Mouse (Mus musculus) left cerebral cortex, adult 8-10 months (tissue): ENCODE measurements around the gene Zcwpw1. TPM values are rescaled to one million over a fixed set of nuclear protein-coding genes. Genes with fewer than 3 reads are reported as not detected.

Experiments used
- DNase-seq, 2 experiments: peaks; one replicate each; pipeline ENCODE4 v3.0.0; 2022; ENCODE audit warnings: low spot score in 2 of 2
- total RNA-seq, 4 experiments: library from RNA; stranded (reverse); gene quantifications; 2 replicates each; pipeline ENCODE4 v1.2.4; 2022

The Zcwpw1 gene
- total RNA-seq, 4 experiments from 2014 or later: 5.9 to 8.7 (median 7.8) TPM

DNA sequence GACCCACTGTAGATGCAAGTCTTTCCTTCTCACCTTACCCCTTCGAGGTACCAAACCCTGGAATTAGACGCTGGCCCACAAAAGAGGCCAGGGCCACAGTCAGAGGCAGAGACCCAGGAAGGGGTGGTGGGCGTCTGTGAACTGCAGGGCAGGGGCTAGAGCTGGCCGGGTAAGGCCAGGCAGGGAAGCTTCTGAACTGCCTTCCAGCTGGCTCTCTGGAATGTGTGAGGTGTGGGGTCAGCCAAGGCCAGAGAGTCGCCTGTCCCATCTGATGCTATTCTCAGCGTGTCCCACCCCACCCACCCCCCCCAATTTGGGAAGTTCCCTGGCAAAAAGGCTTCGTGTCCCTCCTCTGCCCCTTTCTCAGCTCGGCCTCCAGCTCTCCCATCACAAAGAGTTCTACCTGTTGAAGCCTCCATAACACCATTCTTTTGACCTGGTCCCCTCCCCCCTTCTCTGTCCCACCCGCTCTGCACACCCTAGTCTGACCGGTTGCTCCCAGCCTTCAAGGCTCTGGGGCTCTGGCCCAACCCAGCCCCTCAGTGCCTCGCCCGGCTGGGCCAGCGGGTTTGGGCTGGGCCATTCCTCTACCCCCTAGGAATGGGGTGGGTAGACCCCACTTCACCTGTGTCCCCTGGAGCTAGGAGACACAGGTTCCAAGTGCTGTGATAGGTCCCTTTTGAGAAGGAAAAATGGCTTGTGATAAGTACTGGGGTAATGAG lies 34.3 kb upstream of the Zcwpw1 start:
- DNase-seq: no peak

DNA sequence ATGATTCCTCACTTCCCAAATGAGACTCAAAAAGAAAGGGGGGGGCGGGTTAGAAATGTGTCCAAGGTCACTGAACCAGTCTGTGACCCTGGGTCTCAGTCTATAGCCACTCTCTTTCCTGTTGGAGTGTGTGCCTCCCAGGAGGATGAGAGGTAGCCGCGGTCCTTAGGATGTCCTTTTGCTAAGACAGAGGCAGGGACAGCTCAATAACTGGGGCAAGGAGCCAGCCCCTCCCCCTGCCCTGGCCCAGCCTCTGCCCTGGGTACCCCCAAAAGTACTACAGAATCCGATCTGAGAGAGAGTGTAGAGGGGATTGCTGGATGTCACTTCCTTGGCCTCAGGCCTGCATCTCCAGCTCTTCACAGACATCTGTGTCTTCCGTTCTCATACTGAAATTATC lies 32.2 kb upstream of the Zcwpw1 start:
- DNase-seq: no peak

- DNase-seq: no peak
Measured at GRCm38 (mm10) chr5:137756106-137756505, 31.5 kb upstream of the Zcwpw1 start.

DNA sequence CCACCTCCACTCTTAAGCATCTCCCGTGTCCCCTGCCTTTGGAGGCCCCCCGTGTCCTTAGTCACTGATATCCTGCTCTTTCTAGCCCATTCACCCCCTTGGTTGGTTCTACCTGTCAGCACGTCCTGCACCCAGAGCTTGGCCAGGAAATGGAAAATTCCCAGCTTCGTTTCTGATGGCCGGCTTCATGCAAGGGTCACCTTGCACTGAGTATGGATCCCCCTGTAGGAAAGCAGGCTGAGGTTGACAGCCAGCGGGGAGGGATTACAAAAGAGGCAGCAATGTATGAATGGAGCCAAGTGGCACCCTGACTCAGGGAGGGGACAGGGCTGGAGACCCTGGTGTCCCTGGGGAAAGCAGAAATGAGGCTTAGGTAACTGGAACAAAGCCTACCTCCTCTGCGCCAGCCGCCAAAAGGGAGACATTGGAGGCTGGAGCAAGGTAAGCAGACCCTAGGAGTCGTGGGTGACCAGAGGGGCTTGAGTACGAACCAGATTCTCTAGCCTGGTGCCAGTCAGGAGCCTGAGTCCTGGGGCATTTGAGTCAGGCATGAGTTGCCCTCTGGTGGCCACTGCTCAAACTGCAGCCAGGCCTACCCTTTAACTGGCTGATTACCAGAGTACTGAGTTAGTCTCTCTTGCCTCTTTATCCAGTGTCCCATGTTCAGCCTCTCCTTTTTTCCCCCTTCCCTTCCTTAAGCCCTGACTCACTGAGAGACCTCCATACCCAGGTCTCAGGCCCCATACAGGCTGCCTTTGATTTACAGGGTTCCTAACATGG lies 30.5 kb upstream of the Zcwpw1 start:
- DNase-seq: peak; percentile 75 to 89

- DNase-seq: peak in 1 of 2 experiments; percentile 94
Measured at GRCm38 (mm10) chr5:137757887-137758286, 29.7 kb upstream of the Zcwpw1 start.

DNA sequence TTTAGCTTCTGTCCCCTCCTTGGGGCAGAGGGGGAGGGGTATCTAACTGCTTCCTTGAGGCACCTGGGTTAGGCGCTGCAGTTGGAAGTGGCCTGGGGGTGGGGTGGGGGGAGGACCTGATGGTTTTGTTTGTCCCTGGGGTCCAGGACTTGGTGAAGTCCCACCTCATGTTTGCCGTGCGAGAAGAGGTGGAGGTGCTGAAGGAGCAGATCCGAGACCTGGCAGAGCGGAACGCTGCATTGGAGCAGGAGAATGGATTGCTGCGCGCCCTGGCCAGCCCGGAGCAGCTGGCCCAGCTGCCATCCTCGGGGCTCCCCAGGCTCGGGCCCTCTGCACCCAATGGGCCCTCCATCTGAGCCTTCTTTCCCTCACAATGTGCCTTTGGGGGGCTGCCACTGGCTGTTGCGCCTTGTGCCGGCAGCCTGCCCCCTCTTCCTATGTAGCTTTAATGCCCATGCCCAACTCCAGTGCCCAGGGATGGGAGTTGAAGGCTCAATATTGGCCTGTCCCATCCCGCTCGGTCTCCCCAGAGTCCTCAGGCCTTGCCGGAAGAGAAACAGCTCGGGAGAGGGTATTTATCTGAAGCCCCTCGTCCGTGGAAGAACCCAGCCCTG lies 28.6 kb upstream of the Zcwpw1 start:
- DNase-seq: no peak

DNA sequence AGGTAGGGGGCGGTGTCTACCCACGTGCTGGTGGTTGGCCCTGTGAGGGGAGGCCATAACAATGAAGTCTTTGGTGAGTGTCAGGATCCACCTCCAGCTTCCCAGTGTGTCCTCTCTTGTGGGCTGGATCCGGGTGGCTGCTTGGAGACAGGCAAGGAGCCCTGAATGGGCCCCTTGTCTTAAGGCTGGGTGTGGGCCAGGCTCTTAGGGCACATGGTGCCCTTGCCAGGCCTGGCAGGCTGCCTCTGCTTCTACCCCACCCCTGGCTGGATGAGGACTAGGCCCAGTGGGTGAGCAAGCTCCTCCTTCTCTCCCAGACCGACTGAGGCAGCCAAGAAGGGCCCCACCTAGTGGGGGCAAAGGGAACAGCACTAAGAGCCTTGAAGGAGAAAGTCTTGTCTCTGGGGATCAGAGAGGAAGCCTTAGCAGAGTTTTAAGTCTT lies 27.6 kb upstream of the Zcwpw1 start:
- DNase-seq: peak; percentile 75 to 95

DNA sequence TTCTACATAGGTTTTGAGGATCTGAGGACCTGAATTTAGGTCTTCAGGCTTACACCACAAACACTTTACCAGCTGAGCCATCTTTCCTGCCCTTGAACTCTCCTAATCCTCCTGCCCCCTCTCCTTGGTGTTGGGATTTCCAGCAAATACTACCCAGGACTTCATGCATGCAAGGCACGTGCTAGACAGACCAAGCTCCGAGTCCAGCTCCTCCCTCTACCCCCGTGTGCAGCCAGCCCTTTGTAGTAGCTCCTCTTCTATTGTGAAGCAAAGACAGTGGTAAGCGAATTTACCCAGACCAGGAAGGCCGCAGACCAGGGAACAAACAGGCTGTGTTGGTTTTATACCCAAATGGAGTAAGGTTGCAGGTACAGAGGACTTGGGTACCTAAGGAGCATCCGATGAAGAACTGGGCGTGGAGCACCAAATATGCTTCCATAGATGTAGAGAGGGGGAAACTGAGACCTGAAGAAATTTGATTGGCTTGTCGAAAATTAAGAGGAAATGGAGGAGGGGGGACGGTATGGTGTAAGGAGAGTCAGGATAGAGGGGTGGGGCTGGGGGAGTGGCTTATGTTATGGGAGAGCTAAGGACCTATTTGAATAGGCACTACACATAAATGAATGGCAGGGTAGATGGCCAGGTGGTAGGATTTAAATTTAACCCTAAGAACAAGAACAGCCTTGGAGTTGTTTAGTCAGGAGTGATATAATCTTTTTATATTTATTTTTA lies 22.8 kb upstream of the Zcwpw1 start:
- DNase-seq: no peak

GRCm38 (mm10) chr5:137766270-137766669 lies 21.3 kb upstream of the Zcwpw1 start:
- no peak for DNase-seq

DNA sequence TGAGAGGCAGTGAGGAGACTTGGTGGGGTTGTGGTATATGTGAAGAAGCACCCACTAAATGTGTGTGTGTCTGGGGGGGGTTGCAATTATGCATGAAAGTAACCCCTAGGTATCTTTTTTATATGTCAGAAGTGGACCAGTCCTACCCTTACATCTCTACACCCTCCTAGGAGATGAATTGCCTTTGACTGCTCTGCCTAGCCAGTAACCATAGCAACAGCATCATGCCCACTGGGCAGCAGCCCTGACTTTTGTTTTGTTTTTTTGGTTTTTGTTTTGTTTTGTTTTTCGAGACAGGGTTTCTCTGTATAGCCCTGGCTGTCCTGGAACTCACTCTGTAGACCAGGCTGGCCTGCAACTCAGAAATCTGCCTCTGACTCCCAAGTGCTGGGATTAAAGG lies 19.1 kb upstream of the Zcwpw1 start:
- no peak for DNase-seq

DNA sequence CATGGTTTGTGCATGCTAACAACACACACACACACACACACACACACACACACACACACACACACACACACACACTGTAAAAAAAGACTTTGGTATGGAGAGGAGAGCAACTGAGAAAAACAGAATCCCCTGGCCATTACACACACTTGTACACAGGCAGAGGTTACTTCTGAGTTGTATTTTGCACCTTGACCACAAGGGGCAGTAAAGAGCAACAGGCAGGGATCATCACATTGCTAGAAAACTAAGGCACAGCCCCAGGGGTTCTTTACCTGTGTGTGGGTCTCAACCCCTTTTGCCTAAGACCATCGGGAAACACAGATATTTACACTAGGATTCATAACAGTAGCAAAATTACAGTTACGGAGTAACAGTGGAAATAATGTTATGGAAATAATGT lies 16.9 kb upstream of the Zcwpw1 start:
- DNase-seq: no peak

DNA sequence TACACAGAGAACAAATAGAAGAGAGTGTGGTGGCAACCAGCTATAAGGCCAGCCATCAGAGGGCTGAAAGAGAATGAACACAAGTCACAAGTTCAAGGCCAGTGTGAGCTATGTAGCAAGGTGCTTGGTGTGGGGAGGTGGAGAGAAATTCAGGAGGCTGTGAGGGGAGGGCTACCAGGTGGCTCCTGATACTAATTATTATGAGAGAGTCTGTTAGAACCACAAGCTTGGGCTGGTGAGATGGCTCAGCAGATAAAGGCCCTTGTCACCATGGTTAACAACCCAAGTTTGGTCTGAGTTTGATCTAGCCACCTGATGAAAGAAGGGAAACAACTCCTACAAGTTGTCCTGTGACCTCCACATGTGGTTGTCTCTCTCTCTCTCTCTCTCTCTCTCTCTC lies 14.8 kb upstream of the Zcwpw1 start:
- DNase-seq: no peak

DNA sequence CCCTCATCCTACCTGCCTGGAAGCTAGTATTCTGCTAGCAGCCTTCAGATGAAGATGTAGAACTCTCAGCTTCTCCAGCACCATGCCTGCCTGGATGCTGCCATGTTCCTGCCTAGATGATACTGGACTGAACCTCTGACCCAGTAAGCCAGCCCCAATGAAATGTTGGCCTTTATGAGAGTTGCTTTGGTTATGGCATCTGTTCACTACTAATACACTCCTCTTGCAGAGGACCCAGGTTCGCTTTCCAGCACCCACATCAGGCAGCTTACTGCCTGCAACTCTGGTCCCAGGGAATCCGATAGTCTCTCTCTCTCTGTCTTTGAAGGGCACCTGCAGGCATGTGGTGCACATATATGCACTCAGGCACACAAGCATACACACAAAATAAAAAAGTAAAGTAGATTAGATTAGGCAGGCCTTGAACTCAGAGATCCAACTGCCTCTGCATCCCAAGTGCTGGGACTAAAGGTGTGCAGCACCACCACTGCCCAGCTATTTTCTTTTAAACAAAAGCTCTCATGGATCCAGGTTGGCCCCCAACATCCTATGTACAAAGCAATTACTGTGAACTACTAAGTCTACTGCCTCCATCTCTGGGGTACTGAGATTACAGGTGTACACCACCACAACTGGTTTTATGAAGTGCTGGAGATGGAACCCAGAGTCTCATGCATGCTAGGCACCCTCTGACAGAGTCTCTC lies 11.9 kb upstream of the Zcwpw1 start:
- no peak for DNase-seq

DNA sequence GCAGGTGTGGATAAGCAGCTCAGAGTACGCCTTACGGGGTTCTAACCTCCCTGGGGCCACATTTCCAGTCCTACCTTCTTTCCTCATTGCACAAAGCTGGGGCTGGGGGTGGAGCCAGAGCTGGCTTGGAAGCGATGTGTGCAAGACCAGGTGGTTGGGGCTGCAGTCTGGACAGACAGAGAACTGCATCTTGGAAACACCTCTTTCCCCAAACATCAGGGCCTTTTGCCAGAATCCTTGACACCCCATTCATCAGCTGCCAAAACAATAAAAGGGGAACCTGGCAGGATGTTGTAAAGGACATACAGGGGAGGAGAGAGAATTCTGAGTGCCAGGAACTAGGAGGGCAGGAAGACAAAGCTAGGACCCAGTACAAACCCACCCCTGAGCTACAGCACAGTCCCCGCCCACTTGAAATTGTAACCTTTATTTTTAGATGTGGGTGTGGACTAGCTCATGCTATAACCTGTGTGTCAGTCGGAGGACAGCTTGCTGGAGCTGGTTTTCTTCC lies 11.1 kb upstream of the Zcwpw1 start:
- DNase-seq: no peak

GRCm38 (mm10) chr5:137777267-137777845 lies 10.2 kb upstream of the Zcwpw1 start:
- peak in 1 of 2 experiments; percentile 6 for DNase-seq

DNA sequence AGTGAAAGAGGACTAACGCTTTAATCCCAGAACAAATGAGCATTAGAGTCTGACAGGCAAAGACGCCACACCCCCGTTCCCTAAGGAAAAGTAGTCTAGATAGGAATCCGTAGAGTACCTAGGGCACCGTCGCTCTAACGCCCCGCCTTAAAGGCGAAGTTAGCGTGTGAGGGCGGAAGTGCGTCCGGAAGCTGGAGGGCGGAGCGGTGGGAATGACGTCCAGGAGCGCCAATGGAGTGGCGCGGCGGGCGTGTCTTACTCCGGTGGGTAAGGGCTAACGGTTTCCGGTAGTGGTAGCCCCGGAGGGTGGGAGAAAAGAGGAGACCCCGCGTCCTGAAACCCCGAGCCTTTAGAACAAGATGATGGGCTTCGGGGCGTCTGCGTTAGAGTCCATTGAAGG lies 9.0 kb upstream of the Zcwpw1 start, which contains the start of gene Ppp1r35:
Gene Ppp1r35, plus strand, starts transcription at position 215 of the 400 bp plus-strand sequence.
- peak; percentile 95 to 97 for DNase-seq

DNA sequence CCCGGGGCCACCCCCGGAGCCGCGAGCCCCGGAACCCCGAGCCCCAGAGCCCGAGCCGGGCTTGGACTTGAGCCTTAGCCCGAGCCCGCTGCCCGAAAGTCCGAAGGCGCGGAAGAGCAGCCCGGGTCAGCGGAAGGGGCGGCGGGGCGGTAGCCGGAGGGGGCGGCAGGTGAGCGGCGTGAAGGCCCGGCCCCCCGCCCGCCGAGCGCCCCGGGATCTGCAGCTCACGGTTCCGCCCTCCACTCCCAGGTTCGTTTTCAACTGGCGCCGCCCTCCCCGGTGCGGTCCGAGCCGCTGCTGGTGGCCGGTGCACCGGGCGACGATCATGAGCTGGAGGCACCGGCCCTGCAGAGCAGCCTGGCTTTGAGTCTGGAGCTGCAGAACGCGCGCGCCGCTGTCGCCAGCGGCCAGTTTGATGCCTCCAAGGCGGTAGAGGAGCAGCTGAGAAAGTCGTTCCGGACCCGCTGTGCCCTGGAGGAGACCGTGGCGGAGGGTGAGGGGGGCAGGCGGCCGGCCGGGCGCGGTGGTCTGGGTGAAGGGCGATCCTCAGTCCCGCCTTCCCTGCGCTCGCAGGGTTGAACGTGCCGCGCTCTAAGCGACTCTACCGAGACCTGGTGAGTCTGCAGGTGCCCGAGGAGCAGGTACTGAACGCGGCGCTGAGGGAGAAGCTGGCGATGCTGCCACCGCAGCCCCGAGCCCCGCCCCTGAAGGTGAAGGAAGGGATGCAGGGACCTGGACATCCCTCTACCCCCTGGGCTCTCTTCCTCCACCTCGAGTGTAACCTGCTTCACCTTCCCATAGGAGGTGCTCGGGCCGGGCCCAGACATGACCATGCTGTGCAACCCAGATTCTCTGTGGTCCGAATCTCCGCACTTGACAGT lies 8.3 kb upstream of the Zcwpw1 start:
- DNase-seq: no peak

DNA sequence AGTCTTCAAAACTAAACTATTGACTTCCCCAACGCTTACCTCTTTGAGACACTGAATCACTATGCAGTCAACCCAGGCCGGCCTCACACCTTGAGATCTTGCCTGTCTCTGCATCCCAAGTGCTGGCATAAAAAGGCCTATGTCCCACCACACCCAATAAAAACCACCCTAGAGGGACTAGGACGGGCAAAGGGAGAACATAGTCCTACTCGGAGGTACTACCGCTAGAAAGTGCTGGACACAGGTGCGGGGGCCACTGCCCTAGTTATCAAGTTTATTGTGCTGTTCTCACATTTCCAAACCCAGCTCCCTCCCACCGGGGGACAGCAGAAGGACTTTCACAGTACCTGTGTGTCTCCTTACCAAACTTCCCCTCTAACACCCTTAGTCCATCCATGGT lies 5.9 kb upstream of the Zcwpw1 start:
- DNase-seq: no peak

- DNase-seq: no peak
Measured at GRCm38 (mm10) chr5:137782776-137783522, 4.6 kb upstream of the Zcwpw1 start.
